Mouse (Mus musculus): ENCODE data around the gene Tpcn2. TPM values are rescaled to one million over a fixed set of nuclear protein-coding genes. Genes with fewer than 3 reads are reported as not detected.
A peak's percentile ranks its signal among the peaks of the same experiment; 100 is the strongest.

Gene Tpcn2
- polyA plus RNA-seq, 1 experiment from 2014 or later, result 0.86 TPM

DNA sequence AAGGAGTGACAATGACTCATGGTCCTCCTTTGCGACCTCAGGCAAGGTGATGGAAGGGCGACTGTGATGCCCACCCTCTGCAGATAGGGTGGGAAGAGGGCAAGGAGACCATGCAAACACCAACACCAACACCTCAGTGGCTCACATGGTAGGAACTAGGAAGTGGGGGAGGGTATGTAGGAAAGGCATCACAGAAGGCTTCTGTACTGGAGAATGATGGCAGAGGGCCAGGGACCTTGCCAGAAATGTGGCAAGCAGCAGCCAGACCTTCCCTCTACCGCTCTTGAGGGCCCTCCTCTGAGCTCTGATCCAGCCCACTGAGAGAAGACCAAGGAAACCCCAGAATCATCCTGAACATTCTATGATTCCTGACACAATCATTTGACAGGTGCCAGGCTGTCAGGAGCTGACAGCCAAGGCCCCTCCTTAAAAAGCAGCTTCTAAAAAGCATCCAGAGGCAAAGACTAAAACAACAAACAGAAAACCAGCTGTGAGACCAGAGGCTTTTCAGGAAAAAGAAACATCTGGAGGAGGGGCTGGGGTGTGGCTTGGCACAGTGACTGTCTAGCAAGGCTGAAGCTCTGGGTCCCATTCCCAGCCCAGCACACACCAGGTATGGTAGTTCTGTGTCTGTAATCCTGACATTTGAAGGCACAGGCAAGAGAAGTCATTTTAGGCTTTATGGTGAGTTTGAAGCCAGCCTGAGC, 89.2 kb downstream of the Tpcn2 start:
- ATAC-seq (peak; percentile 71), DNase-seq (ENCODE audit: low spot score) (peak; percentile 81)
- no peaks in the 10 kb centered on the region for H3K9me3 ChIP-seq (replicated peaks; ENCODE audit: control insufficient read depth, low read length)
- 61% methylated on average over 3 of the region's 3 CpGs for WGBS
- H3K4me2 ChIP-seq (ENCODE audit: low read length), result no peak overlapping the region
- H3K36me3 ChIP-seq (ENCODE audit: control insufficient read depth, insufficient read depth, low read length), result no peaks in the 10 kb centered on the region
- H3K4me3 ChIP-seq (ENCODE audit: low read depth, low read length), result no peak overlapping the region
- no peaks in the 10 kb centered on the region for H3K27me3 ChIP-seq (replicated peaks; ENCODE audit: control insufficient read depth, insufficient read depth, low read length)
- peaks cover 14% of the 10 kb centered on the region for H3K4me1 ChIP-seq (ENCODE audit: control insufficient read depth, insufficient read depth, low read length)
- no peak overlapping the region for H3K9ac ChIP-seq (ENCODE audit: low read length)
- no peak overlapping the region for H3K27ac ChIP-seq (ENCODE audit: low read depth, low read length)

DNA sequence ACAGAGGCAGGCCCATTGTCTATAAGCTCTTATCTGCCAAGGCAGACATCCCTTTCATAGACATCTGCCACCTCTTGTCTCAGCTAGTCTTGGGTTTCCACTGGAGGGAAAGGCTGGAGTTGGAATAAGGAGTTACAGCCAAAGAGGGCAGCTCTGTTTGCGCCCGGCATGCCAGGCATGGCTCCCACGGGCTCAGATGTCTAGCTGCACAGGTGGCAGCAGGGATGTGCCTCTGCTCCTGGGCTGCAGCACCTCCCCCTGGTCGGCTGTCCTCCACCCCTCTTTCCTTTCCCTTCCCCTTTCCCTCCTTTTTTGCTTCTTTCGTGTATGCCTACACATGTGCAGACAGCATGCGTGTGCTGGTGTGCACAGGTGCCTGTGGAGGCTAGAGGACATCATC, 91.0 kb downstream of the Tpcn2 start:
- 81% methylated on average over 6 of the region's 6 CpGs for WGBS
- H3K9me3 ChIP-seq (replicated peaks; ENCODE audit: control insufficient read depth, low read length), result no peaks in the 10 kb centered on the region
- DNase-seq (ENCODE audit: low spot score) (no peak), ATAC-seq (no peak)
- H3K9ac ChIP-seq (ENCODE audit: low read length), result no peak overlapping the region
- H3K4me1 ChIP-seq (ENCODE audit: control insufficient read depth, insufficient read depth, low read length), result peaks cover 10% of the 10 kb centered on the region
- no peak overlapping the region for H3K27ac ChIP-seq (ENCODE audit: low read depth, low read length)
- H3K36me3 ChIP-seq (ENCODE audit: control insufficient read depth, insufficient read depth, low read length), result no peaks in the 10 kb centered on the region
- H3K4me3 ChIP-seq (ENCODE audit: low read depth, low read length), result no peak overlapping the region
- H3K27me3 ChIP-seq (replicated peaks; ENCODE audit: control insufficient read depth, insufficient read depth, low read length), result no peaks in the 10 kb centered on the region
- H3K4me2 ChIP-seq (ENCODE audit: low read length), result no peak overlapping the region

DNA sequence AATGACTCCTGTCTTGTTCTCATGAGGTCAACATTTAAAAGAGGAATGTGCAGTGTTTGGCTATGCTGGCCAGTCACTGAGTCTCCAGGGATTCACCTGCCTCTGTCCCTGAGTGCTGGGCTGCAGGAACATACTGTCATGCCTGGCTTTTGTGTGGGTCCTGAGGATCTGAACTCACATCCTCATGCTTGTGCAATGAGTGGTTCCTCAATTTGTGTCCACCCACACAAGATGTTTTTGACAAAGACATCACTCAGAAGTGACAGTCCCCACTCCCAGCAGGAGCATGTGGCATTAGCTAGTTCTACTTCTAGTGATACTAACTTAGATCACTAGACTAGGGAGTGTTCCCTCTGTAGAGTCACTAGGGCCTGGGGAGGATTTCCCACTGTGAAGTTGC, 93.3 kb downstream of the Tpcn2 start:
- Histone ChIP-seq H3K4me2 (ENCODE audit: low read length) (no peak overlapping the region), H3K4me3 (ENCODE audit: low read depth, low read length) (no peak overlapping the region), H3K27ac (ENCODE audit: low read depth, low read length) (no peak overlapping the region), H3K9ac (ENCODE audit: low read length) (no peak overlapping the region), H3K27me3 (replicated peaks; ENCODE audit: control insufficient read depth, insufficient read depth, low read length) (no peaks in the 10 kb centered on the region), H3K9me3 (replicated peaks; ENCODE audit: control insufficient read depth, low read length) (no peaks in the 10 kb centered on the region), H3K36me3 (ENCODE audit: control insufficient read depth, insufficient read depth, low read length) (no peaks in the 10 kb centered on the region), H3K4me1 (ENCODE audit: control insufficient read depth, insufficient read depth, low read length) (peaks cover 10% of the 10 kb centered on the region; the same call in 1 of the 2 replicates)
- ATAC-seq, result no peak
- DNase-seq (ENCODE audit: low spot score), result no peak

DNA sequence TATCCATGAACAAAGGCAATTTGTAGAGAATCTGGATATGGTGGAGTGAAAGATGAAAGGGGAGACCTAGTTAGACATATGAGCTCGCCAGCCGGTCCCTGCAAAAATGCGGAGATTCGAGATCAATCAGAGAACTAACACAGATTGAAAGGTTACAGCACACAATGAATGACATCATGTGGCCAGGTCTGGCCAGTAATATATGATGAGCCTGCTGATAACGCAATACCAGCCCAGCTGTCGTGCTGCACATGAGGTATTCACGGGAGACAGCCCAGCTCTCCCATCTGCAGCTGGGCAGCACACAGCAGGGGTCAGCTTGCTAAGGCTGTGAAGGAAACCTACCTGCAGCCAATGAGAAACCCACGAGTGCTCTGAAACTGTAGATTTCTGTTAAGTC, 94.5 kb downstream of the Tpcn2 start:
- ATAC-seq (no peak), DNase-seq (ENCODE audit: low spot score) (no peak)
- Histone ChIP-seq H3K36me3 (ENCODE audit: control insufficient read depth, insufficient read depth, low read length) (no peaks in the 10 kb centered on the region), H3K27ac (ENCODE audit: low read depth, low read length) (no peak overlapping the region), H3K4me2 (ENCODE audit: low read length) (no peak overlapping the region), H3K4me1 (ENCODE audit: control insufficient read depth, insufficient read depth, low read length) (peaks cover 3% of the 10 kb centered on the region; the same call in 1 of the 2 replicates), H3K9ac (ENCODE audit: low read length) (no peak overlapping the region), H3K9me3 (replicated peaks; ENCODE audit: control insufficient read depth, low read length) (no peaks in the 10 kb centered on the region), H3K27me3 (replicated peaks; ENCODE audit: control insufficient read depth, insufficient read depth, low read length) (no peaks in the 10 kb centered on the region), H3K4me3 (ENCODE audit: low read depth, low read length) (no peak overlapping the region)
- WGBS, result 57% methylated on average over 8 of the region's 8 CpGs

DNA sequence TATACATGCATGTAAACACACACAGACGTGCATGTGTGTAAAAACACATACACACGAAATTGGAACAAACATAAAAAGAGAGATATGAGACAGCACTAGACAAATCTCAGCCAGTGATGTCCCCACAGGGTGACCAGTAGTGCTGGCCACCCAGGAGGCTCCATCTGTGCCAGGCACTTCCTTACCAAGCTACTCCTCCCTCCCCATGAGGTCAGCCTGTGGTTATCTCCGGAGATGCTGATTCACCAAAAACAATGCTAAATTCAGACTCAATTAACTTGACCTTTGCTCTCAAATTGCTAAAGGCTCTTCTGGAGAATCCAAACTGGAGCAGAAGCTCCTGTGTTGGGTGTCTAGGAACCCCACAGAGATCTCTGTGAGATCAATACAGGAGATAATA, 96.0 kb downstream of the Tpcn2 start:
- DNase-seq (ENCODE audit: low spot score), result no peak
- 64% methylated on average over 3 of the region's 3 CpGs for WGBS
- H3K4me3 ChIP-seq (ENCODE audit: low read depth, low read length), result no peak overlapping the region

DNA sequence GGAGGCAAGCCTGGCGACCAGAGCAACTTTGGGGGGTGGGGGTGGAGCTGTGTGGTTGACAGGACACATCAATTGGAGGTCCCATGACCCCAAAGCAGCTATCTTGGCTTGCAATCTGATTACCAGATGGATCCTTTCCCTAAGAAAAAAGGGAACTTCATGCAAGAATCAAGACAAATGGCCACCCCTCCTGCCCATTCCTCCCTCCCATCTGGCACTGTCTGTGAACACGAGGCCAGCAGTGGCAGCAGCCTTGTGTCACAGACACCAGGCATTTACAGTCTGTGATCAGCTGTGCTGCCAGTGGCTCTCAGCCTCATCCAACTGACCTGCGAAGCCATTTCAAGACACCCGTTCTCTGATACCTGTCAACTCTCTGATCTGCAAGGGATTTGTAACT, 101.4 kb downstream of the Tpcn2 start:
- H3K4me2 ChIP-seq (ENCODE audit: low read length), result no peak overlapping the region
- no peak overlapping the region for H3K9ac ChIP-seq (ENCODE audit: low read length)
- WGBS, result 57% methylated on average over 4 of the region's 4 CpGs
- no peaks in the 10 kb centered on the region for H3K27me3 ChIP-seq (replicated peaks; ENCODE audit: control insufficient read depth, insufficient read depth, low read length)
- H3K4me3 ChIP-seq (ENCODE audit: low read depth, low read length), result no peak overlapping the region
- H3K4me1 ChIP-seq (ENCODE audit: control insufficient read depth, insufficient read depth, low read length), result peaks cover 12% of the 10 kb centered on the region
- H3K36me3 ChIP-seq (ENCODE audit: control insufficient read depth, insufficient read depth, low read length), result no peaks in the 10 kb centered on the region
- H3K27ac ChIP-seq (ENCODE audit: low read depth, low read length), result no peak overlapping the region
- no peaks in the 10 kb centered on the region for H3K9me3 ChIP-seq (replicated peaks; ENCODE audit: control insufficient read depth, low read length)
- ATAC-seq (no peak), DNase-seq (ENCODE audit: low spot score) (peak; percentile 58)

More for the DNA sequence above, 96.0 kb downstream of the Tpcn2 start:
- Histone ChIP-seq H3K27me3 (replicated peaks; ENCODE audit: control insufficient read depth, insufficient read depth, low read length) (no peaks in the 10 kb centered on the region), H3K4me1 (ENCODE audit: control insufficient read depth, insufficient read depth, low read length) (no peaks in the 10 kb centered on the region), H3K9ac (ENCODE audit: low read length) (no peak overlapping the region), H3K4me2 (ENCODE audit: low read length) (no peak overlapping the region), H3K9me3 (replicated peaks; ENCODE audit: control insufficient read depth, low read length) (no peaks in the 10 kb centered on the region), H3K27ac (ENCODE audit: low read depth, low read length) (no peak overlapping the region), H3K36me3 (ENCODE audit: control insufficient read depth, insufficient read depth, low read length) (no peaks in the 10 kb centered on the region)
- no peak for ATAC-seq

DNA sequence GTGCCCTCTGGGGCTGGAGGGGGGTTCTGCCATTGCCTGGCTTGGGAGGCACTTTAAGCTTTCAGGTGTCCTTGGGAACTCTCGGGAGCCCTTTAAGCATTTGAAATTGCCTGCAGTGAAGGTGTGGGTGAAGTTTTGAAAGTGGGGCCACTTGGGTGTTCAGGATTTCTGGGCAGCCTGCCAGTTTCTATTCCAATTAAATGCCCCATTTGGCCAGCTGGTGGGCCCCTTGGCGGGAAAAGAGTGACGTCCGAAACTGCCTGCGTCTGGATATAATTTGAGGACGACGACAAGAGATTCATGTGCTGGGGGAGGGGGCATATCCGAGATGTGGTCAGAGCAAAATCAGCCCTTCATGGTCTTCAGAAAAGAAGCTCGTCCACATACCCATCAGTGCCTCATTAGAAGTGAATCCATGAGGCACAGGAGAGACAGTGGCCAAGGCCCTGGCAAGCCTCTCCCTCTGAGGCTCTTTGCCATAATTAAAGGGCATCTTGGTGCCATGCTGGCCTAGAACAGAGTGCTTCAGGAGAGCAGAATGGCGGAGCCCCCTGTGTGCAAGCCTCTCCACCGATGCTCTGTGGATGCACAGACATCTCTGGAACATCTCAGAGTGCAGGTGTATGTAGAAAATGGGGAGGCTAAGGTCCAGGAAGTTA, 102.3 kb downstream of the Tpcn2 start:
- H3K27me3 ChIP-seq (replicated peaks; ENCODE audit: control insufficient read depth, insufficient read depth, low read length), result no peaks in the 10 kb centered on the region
- no peak overlapping the region for H3K4me2 ChIP-seq (ENCODE audit: low read length)
- no peaks in the 10 kb centered on the region for H3K9me3 ChIP-seq (replicated peaks; ENCODE audit: control insufficient read depth, low read length)
- peak; percentile 78 for DNase-seq (ENCODE audit: low spot score)
- ATAC-seq, result peak; percentile 32; the same call in 1 of the 2 replicates
- peaks cover 12% of the 10 kb centered on the region for H3K4me1 ChIP-seq (ENCODE audit: control insufficient read depth, insufficient read depth, low read length)
- no peaks in the 10 kb centered on the region for H3K36me3 ChIP-seq (ENCODE audit: control insufficient read depth, insufficient read depth, low read length)
- no peak overlapping the region for H3K27ac ChIP-seq (ENCODE audit: low read depth, low read length)
- H3K4me3 ChIP-seq (ENCODE audit: low read depth, low read length), result no peak overlapping the region
- no peak overlapping the region for H3K9ac ChIP-seq (ENCODE audit: low read length)
- 22% methylated on average over 11 of the region's 11 CpGs for WGBS

DNA sequence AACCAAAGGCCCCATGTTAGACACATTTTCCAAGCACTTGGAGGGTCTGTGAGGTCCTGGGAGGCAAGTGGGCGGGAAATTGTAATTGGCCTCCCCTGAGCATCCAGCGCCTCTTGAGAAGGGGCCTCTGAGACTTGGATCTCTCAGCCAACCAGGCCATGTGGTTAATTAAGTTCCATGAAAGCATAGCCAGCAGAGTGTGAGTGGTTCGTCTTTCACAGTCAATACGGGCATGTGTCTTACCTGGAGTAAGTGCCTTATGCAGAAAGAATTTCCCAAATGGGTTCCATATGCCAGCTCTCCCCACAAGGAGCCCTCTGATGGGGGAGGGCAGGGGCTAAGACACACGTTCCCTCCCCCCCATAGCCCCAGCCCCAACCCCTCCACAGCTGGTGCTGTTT, 104.1 kb downstream of the Tpcn2 start:
- Histone ChIP-seq H3K9ac (ENCODE audit: low read length) (no peak overlapping the region), H3K4me3 (ENCODE audit: low read depth, low read length) (no peak overlapping the region), H3K9me3 (replicated peaks; ENCODE audit: control insufficient read depth, low read length) (no peaks in the 10 kb centered on the region), H3K4me1 (ENCODE audit: control insufficient read depth, insufficient read depth, low read length) (peaks cover 12% of the 10 kb centered on the region), H3K27ac (ENCODE audit: low read depth, low read length) (no peak overlapping the region), H3K27me3 (replicated peaks; ENCODE audit: control insufficient read depth, insufficient read depth, low read length) (no peaks in the 10 kb centered on the region), H3K36me3 (ENCODE audit: control insufficient read depth, insufficient read depth, low read length) (no peaks in the 10 kb centered on the region), H3K4me2 (ENCODE audit: low read length) (no peak overlapping the region)
- WGBS, result 24% methylated on average over 5 of the region's 5 CpGs
- ATAC-seq (no peak; the same call in 1 of the 2 replicates), DNase-seq (ENCODE audit: low spot score) (no peak)
